Mouse (Mus musculus) embryonic facial prominence, embryonic 11.5 days (tissue): ENCODE results near the gene Sash3. TPM values are rescaled to one million over a fixed set of nuclear protein-coding genes. Genes with fewer than 3 reads are reported as not detected.

Source experiments
- ATAC-seq: fragments of 200-750 bp; cut with Nextera tagmentation; replicated peaks from 2 replicates; pipeline ENCODE4 v1.8.0; 2017; ENCODE audit warnings: low read depth; ENCODE audit not compliant: insufficient number of reproducible peaks, low FRiP score, low TSS enrichment
- DNase-seq: peaks from one replicate; pipeline ENCODE4 v3.0.0-alpha.2; 2015; ENCODE audit warnings: low spot score
- H3K27ac ChIP-seq: fragments of 300-500 bp; sonication (generic); replicated peaks from 2 replicates; pipeline ENCODE4 v1.5.1; 2014; ENCODE audit warnings: mild to moderate bottlenecking, low read depth, low read length, control low read depth
- H3K27me3 ChIP-seq: fragments of 300-500 bp; sonication (generic); 2 replicates; pipeline ENCODE4 v1.6.1; 2014; ENCODE audit warnings: mild to moderate bottlenecking, low read length, moderate library complexity, mixed read lengths; ENCODE audit not compliant: control insufficient read depth, insufficient read depth
- H3K36me3 ChIP-seq: fragments of 300-500 bp; sonication (generic); replicated peaks from 2 replicates; pipeline ENCODE4 v1.6.1; 2014; ENCODE audit warnings: low read depth, mild to moderate bottlenecking, low read length, moderate library complexity, mixed read lengths; ENCODE audit not compliant: control insufficient read depth, insufficient read depth
- H3K4me1 ChIP-seq: fragments of 300-500 bp; sonication (generic); 2 replicates; pipeline ENCODE4 v1.6.1; 2014; ENCODE audit warnings: low read length, mixed read lengths; ENCODE audit not compliant: control insufficient read depth, insufficient read depth
- H3K4me2 ChIP-seq: fragments of 300-500 bp; sonication (generic); 2 replicates; pipeline ENCODE4 v1.6.1; 2014; ENCODE audit warnings: low read depth, mild to moderate bottlenecking, control low read depth, low read length, moderate library complexity
- H3K4me3 ChIP-seq: fragments of 300-500 bp; sonication (generic); 2 replicates; pipeline ENCODE4 v1.5.1; 2014; ENCODE audit warnings: low read depth, low read length, control low read depth
- H3K9ac ChIP-seq: fragments of 300-500 bp; sonication (generic); replicated peaks from 2 replicates; pipeline ENCODE4 v1.6.1; 2014; ENCODE audit warnings: mild to moderate bottlenecking, control low read depth, low read length
- H3K9me3 ChIP-seq: fragments of 300-500 bp; sonication (generic); replicated peaks from 2 replicates; pipeline ENCODE4 v1.6.1; 2016; ENCODE audit warnings: mild to moderate bottlenecking, low read length, inconsistent platforms, mixed read lengths; ENCODE audit not compliant: control insufficient read depth
- WGBS: fragments of 180-500 bp; shearing (Covaris S2); extraction: QIAGEN DNeasy Blood & Tissue Kit; methylation state at CpG from one replicate; pipeline ENCODE4 v1.1.7; 2014; 5-methylcytosine and 5-hydroxymethylcytosine counted together
- polyA plus RNA-seq: library from polyadenylated mRNA; unstranded; fragments of >200 nt; fragmentation: Nextera tagmentation; extraction: Ambion mirVana; gene quantifications from 2 replicates; pipeline ENCODE4 v1.2.1, GENCODE M21; 2014

The Sash3 gene
- polyA plus RNA-seq: 1.5 and 1.8 TPM in 2 replicates

DNA sequence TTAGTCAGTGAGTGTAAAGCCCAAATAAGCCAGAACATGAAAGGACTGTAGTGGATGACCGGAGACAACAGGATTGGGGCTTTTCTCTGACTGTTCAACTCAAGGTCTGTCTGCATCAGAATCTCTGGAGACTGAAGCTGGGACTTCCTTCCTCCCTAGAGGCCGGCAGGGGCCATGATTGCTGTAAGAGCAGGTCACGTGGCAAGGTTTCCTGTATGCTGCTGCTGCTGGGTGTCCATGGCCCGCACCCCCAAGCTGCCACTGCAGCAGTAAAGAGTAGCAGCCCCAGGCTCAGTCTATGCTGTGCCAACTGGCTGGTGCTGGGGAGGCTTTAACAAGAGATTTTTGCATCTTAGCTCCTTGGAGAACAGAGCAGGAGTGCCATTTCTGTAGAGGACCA lies at the start of gene Sash3:
Gene Sash3, plus strand, starts transcription at position 175 of the 400 bp plus-strand sequence.
- Histone ChIP-seq H3K4me1 (no peaks in the 10 kb centered on the region), H3K4me2 (no peak within 1 kb of the TSS), H3K9ac (no peak within 1 kb of the TSS), H3K36me3 (no peaks in the 10 kb centered on the region), H3K27ac (no peak within 1 kb of the TSS), H3K27me3 (no peaks in the 10 kb centered on the region), H3K4me3 (no peak within 1 kb of the TSS), H3K9me3 (no peaks in the 10 kb centered on the region)
- WGBS: 76% methylated on average over 4 of the region's 4 CpGs
- no peak for DNase-seq
- no peak for ATAC-seq

- no peak overlapping the region for H3K27ac ChIP-seq
- no peak overlapping the region for H3K4me2 ChIP-seq
- WGBS: 75% methylated on average over 8 of the region's 8 CpGs
- H3K4me3 ChIP-seq: no peak overlapping the region
- H3K9ac ChIP-seq: no peak overlapping the region
- ATAC-seq (no peak), DNase-seq (no peak)
- no peaks in the 10 kb centered on the region for H3K27me3 ChIP-seq
- H3K36me3 ChIP-seq: no peaks in the 10 kb centered on the region
- H3K4me1 ChIP-seq: no peaks in the 10 kb centered on the region
- no peaks in the 10 kb centered on the region for H3K9me3 ChIP-seq
Measured at GRCm38 (mm10) chrX:48096580-48096979, 49.7 kb upstream of the Sash3 start.

GRCm38 (mm10) chrX:48098470-48099129 lies 47.6 kb upstream of the Sash3 start:
- Histone ChIP-seq H3K9me3 (no peaks in the 10 kb centered on the region), H3K4me1 (no peaks in the 10 kb centered on the region), H3K4me2 (no peak overlapping the region), H3K36me3 (no peaks in the 10 kb centered on the region), H3K4me3 (no peak overlapping the region), H3K27ac (no peak overlapping the region), H3K27me3 (no peaks in the 10 kb centered on the region), H3K9ac (no peak overlapping the region)
- DNase-seq (no peak), ATAC-seq (no peak)
- WGBS: 80% methylated on average over 9 of the region's 9 CpGs

DNA sequence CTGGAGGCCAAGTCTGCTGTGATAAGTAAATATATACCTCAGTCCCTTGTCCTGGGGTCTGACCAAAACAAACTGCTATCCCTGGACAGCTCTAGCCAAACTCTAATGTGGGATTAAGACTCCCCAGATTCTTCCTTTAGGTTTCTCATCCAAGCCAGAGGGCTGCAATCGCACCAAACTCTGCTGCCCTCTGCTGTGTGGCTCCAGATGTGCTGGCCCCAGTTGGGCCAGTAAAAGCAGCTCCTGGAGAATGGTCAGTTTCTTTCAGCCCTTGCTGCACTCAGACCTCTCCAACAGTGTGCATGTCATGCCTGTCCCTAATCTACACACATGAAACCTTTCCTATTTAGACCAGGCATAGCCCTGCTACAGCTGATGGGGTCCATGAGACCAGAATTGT lies 46.4 kb upstream of the Sash3 start:
- H3K27me3 ChIP-seq: no peaks in the 10 kb centered on the region
- H3K4me2 ChIP-seq: no peak overlapping the region
- no peaks in the 10 kb centered on the region for H3K4me1 ChIP-seq
- H3K27ac ChIP-seq: no peak overlapping the region
- H3K9ac ChIP-seq: no peak overlapping the region
- no peaks in the 10 kb centered on the region for H3K36me3 ChIP-seq
- DNase-seq (no peak), ATAC-seq (no peak)
- H3K9me3 ChIP-seq: no peaks in the 10 kb centered on the region
- WGBS: 28% methylated on average over 1 of the region's 1 CpGs
- no peak overlapping the region for H3K4me3 ChIP-seq

DNA sequence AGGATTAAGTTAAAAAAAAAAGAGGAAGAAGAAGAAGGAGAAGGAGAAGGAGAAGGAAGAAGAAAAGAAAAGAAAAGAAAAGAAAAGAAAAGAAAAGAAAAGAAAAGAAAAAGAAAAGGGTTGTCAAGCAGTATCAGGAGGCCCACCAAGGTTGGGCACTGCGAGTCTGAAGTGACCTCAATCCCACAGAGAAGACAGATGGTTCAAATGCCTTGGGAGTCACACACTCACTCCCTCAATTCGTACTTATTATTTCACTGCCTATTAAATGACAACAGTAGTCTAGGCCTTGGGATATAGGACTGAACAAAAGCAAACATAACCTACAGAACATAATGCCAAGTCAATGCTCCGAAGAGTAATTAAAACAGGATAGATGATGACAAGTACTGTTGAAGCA lies 43.0 kb upstream of the Sash3 start:
- no peak for ATAC-seq
- no peaks in the 10 kb centered on the region for H3K27me3 ChIP-seq
- no peak for DNase-seq
- no peaks in the 10 kb centered on the region for H3K36me3 ChIP-seq
- H3K4me2 ChIP-seq: no peak overlapping the region
- no peaks in the 10 kb centered on the region for H3K9me3 ChIP-seq
- no peak overlapping the region for H3K4me3 ChIP-seq
- H3K4me1 ChIP-seq: no peaks in the 10 kb centered on the region
- H3K9ac ChIP-seq: no peak overlapping the region
- no peak overlapping the region for H3K27ac ChIP-seq
- 84% methylated on average over 3 of the region's 3 CpGs for WGBS

DNA sequence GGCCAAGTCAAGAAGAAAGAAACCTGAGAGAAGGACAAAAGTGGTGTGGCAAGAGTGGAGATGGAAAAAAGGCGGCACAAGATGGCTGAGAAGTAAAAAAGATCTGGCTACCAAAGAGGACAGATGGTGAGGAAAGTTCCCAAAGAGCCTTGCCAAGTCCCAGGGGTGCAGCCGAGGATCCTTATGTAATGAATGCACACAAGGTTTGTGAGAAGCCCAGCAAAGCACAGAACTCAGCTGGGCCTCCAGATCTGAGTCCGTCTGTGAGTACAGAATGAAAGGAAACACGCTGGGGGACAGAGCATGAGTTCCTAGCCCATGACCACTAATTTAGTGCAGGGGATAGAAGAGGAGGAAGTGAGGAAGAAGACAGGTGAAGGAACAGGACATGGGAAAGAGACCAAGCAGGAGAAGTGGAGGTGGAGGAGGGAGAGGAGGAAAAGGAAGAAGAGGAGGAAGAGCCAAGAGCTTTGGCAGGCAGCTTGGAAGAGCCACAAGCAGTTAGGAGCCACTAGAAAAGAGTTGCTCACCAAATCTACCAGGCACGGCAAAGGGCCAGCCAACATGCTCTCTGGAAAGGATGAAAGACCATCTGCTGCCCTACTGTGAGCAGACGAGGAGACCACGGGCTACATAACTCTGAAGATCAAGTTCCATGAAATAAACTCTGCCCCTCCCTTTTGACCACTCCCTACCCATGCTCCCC lies 41.3 kb upstream of the Sash3 start:
- ATAC-seq (no peak), DNase-seq (no peak)
- H3K4me2 ChIP-seq: no peak overlapping the region

DNA sequence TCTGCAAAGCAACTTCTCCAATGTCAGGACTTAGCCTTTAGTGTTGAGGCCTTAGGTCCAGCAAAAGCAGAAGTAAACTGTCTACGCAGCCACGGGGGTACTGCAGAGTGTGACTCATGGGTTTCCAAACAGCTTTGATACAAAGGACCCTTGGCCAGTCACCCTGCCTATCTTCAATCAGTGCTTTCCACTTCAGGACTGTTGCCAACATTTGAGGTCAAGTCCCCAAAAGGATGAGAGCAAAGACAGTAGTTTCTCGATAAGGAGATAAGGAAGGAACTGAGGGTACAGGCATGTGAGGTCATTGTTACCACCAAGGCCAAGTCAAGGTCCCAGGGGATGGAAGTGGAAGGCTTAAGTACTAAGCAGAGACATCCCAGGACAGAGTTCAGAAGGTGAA lies 40.0 kb upstream of the Sash3 start:
- no peaks in the 10 kb centered on the region for H3K9me3 ChIP-seq
- H3K27ac ChIP-seq: no peak overlapping the region
- H3K4me2 ChIP-seq: no peak overlapping the region
- no peaks in the 10 kb centered on the region for H3K36me3 ChIP-seq
- no peaks in the 10 kb centered on the region for H3K27me3 ChIP-seq
- H3K9ac ChIP-seq: no peak overlapping the region
- no peak overlapping the region for H3K4me3 ChIP-seq
- ATAC-seq: no peak
- H3K4me1 ChIP-seq: no peaks in the 10 kb centered on the region
- 89% methylated on average over 3 of the region's 3 CpGs for WGBS
- no peak for DNase-seq

More for the DNA sequence above, 41.3 kb upstream of the Sash3 start:
- H3K9me3 ChIP-seq: no peaks in the 10 kb centered on the region
- H3K4me1 ChIP-seq: no peaks in the 10 kb centered on the region
- no peaks in the 10 kb centered on the region for H3K27me3 ChIP-seq
- no peak overlapping the region for H3K27ac ChIP-seq
- no peak overlapping the region for H3K4me3 ChIP-seq
- no peaks in the 10 kb centered on the region for H3K36me3 ChIP-seq
- WGBS: 85% methylated on average over 7 of the region's 7 CpGs
- H3K9ac ChIP-seq: no peak overlapping the region
